15 mouse cellular contexts compared by ENCODE assay signal in genomic region chr5:20855066-20855465, GRCm38 (mm10).
"Had no signal": no experiment of that assay in that cellular context is flagged by ENCODE, and none has a peak within 500 bp of the region (broad histone marks: within the 10 kb centered on the region; RNA-seq: fewer than 3 reads in every experiment).

No protein-coding gene starts in this region.

- H3K27me3 ChIP-seq: midbrain, embryonic 12.5 days; neural tube, embryonic 13.5 days; neural tube, embryonic 15.5 days had no signal

- DNase-seq: lung, adult 18-20 months; lung, embryonic 14.5 days; lung, postnatal 10 days; lung, postnatal 4 days; midbrain, embryonic 14.5 days; right cerebral cortex, postnatal 14 days; thymus, adult 18-20 months; thymus, postnatal 25 days; thymus, postnatal 4 days had no signal

- ATAC-seq: midbrain, embryonic 16.5 days had no signal

- H3K36me3 ChIP-seq: neural tube, embryonic 15.5 days had no signal

- H3K4me1 ChIP-seq: midbrain, embryonic 10.5 days; midbrain, embryonic 12.5 days; neural tube, embryonic 15.5 days had no signal

- H3K27ac ChIP-seq: midbrain, embryonic 10.5 days; midbrain, embryonic 12.5 days; neural tube, embryonic 13.5 days; neural tube, embryonic 15.5 days had no signal

- H3K9ac ChIP-seq: lung, embryonic 14.5 days; midbrain, embryonic 12.5 days; neural tube, embryonic 13.5 days; neural tube, embryonic 15.5 days had no signal

- H3K4me3 ChIP-seq: midbrain, embryonic 10.5 days; midbrain, embryonic 12.5 days; myocyte; neural tube, embryonic 13.5 days; neural tube, embryonic 15.5 days had no signal
